Mouse (Mus musculus) bone marrow macrophage, adult 2 months (primary cell): ENCODE results near the gene Sgca.

Experiments
- CTCF ChIP-seq: IDR thresholded peaks from 2 replicates; pipeline ENCODE4 v1.5.1; 2012; ENCODE audit warnings: low read depth, mild to moderate bottlenecking, low read length, moderate library complexity
- POLR2A ChIP-seq: IDR thresholded peaks from 2 replicates; pipeline ENCODE4 v1.6.1; 2012; ENCODE audit warnings: mild to moderate bottlenecking, low read depth, low read length, borderline replicate concordance

GRCm38 (mm10) chr11:94976199-94976598 is at the start of gene Sgca:
- TF ChIP-seq CTCF (no peak), POLR2A (no peak)
